Mouse (Mus musculus): ENCODE results near the gene Pde6h.

- TF ChIP-seq GATA1 (IDR thresholded peaks at IDR 0.05; ENCODE audit: low read length) = no peak
- TF ChIP-seq TAL1 (IDR thresholded peaks at IDR 0.05; ENCODE audit: low read length) = no peak
These were observed 761 bp upstream of the Pde6h start for GRCm38 (mm10) chr6:136922871-136923270.

All from erythroblast, embryonic 14.5 days (primary cell).